Mouse (Mus musculus) lung, postnatal 10 days (tissue): ENCODE results near the gene Ufsp2.

Experiments
- DNase-seq: peaks from one replicate; pipeline ENCODE4 v3.0.0; 2021

Ufsp2 gene

DNA sequence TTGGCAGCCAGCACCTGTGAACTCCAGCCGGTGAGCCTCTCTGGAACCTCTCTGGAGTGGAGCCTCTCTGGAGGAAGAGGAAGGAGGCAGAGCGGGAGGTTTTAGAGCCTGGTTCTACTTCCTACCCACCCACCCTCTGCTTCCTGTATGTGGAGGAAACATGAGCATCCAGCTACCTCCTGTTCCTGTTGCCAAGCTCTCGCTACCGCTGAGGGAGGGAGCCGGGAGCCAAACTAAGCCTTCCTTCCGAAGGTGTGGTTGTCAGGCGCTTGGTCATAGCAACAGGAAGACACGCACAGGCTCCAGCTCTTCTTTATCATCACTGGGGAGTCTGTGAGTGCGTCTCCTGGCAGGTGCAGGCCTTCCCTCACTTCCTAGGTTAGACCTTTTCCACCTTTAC lies 46.9 kb downstream of the Ufsp2 start:
- no peak for DNase-seq

DNA sequence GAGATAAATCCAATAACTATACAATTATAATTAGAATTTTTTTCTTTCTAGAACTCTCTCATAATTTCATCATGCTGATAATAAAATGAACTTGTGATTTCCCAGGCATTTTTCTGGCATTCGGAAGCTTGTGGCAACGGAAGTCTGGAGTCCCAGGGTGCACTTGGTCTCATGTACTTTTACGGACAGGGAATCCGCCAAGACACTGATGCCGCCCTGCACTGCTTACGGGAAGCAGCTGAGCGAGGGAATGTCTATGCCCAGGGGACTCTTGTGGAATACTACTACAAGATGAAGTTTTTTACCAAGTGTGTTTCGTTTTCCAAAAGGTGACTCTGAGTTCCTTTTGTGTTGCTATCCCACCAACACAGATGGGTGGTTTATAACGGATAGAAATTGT lies 47.4 kb downstream of the Ufsp2 start:
- no peak for DNase-seq

GRCm38 (mm10) chr8:46024392-46024791 lies 49.1 kb downstream of the Ufsp2 start:
- peak; percentile 85 for DNase-seq

- DNase-seq = no peak
These were observed 60.9 kb downstream of the Ufsp2 start for GRCm38 (mm10) chr8:46036217-46036616.

- DNase-seq = no peak
These were observed 64.3 kb downstream of the Ufsp2 start for GRCm38 (mm10) chr8:46039666-46040065.

GRCm38 (mm10) chr8:46040260-46040659 lies 64.9 kb downstream of the Ufsp2 start:
- DNase-seq = no peak
